Mouse (Mus musculus) neural tube, embryonic 12.5 days (tissue): ENCODE results near the gene Lpp. TPM values are rescaled to one million over a fixed set of nuclear protein-coding genes. Genes with fewer than 3 reads are reported as not detected.

ENCODE experiments used
- ATAC-seq: fragments of 200-750 bp; cut with Nextera tagmentation; 2 replicates; pipeline ENCODE4 v1.8.0; 2017; ENCODE audit warnings: low read depth, mild to moderate bottlenecking, moderate TSS enrichment, moderate library complexity; ENCODE audit not compliant: low FRiP score
- H3K27ac ChIP-seq: fragments of 300-500 bp; sonication (generic); 2 replicates; pipeline ENCODE4 v1.5.1; 2016
- H3K27me3 ChIP-seq: fragments of 300-500 bp; sonication (generic); replicated peaks from 2 replicates; pipeline ENCODE4 v1.6.1; 2016; ENCODE audit warnings: mild to moderate bottlenecking
- H3K36me3 ChIP-seq: fragments of 300-500 bp; sonication (generic); 2 replicates; pipeline ENCODE4 v1.6.1; 2016; ENCODE audit warnings: mild to moderate bottlenecking
- H3K4me1 ChIP-seq: fragments of 300-500 bp; sonication (generic); 2 replicates; pipeline ENCODE4 v1.6.1; 2016
- H3K4me2 ChIP-seq: fragments of 300-500 bp; sonication (generic); replicated peaks from 2 replicates; pipeline ENCODE4 v1.6.1; 2016; ENCODE audit warnings: mild to moderate bottlenecking
- H3K4me3 ChIP-seq: fragments of 300-500 bp; sonication (generic); 2 replicates; pipeline ENCODE4 v1.5.1; 2016
- H3K9ac ChIP-seq: fragments of 300-500 bp; sonication (generic); 2 replicates; pipeline ENCODE4 v1.6.1; 2016; ENCODE audit warnings: mild to moderate bottlenecking
- H3K9me3 ChIP-seq: fragments of 300-500 bp; sonication (generic); 2 replicates; pipeline ENCODE4 v1.6.1; 2016; ENCODE audit warnings: mild to moderate bottlenecking
- WGBS: fragments of 180-500 bp; shearing (Covaris S2); methylation state at CpG from one replicate; pipeline ENCODE4 v1.1.7; 2016; 5-methylcytosine and 5-hydroxymethylcytosine counted together
- polyA plus RNA-seq: library from polyadenylated mRNA; unstranded; fragments of >200 nt; fragmentation: Nextera tagmentation; extraction: Ambion mirVana; gene quantifications from 2 replicates; pipeline ENCODE4 v1.2.1, GENCODE M21; 2016

Gene Lpp
- polyA plus RNA-seq, 1 experiment from 2014 or later: 18.8 TPM

- no peak overlapping the region for H3K4me2 ChIP-seq
- H3K27ac ChIP-seq: 0 out of 2 replicates have a peak overlapping the region, but pooled peaks have one; percentile 5
- H3K36me3 ChIP-seq: no peaks in the 10 kb centered on the region
- 47% methylated on average over 7 of the region's 7 CpGs for WGBS
- H3K4me3 ChIP-seq: no peak overlapping the region
- no peak for ATAC-seq
- no peaks in the 10 kb centered on the region for H3K27me3 ChIP-seq
- H3K9me3 ChIP-seq: no peaks in the 10 kb centered on the region
- H3K4me1 ChIP-seq: peaks cover 14% of the 10 kb centered on the region; the same call in 1 of the 2 replicates
- no peak overlapping the region for H3K9ac ChIP-seq
Observed at GRCm38 (mm10) chr16:24443123-24443515, 49.8 kb downstream of the Lpp start.

DNA sequence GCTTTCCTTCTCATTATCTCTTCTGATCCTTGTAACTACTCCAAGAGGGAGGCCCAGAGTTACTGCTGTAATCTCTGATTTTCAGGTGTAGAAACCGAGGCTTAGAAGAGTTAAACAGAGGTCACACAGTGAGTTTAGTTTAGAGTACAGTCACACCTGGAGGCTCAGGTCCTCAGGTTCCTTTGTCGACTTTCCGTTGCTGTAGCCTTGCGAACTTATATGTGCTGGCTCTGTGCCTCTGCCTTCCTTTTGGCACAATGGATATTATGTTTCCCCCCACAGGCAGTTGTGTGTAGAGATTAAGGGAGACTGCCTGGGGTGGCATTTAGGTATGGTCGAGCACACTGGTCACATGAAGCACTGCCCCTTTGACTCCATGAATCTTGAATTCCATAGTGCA, 50.2 kb downstream of the Lpp start:
- WGBS: 56% methylated on average over 5 of the region's 5 CpGs
- H3K27ac ChIP-seq: no peak overlapping the region
- H3K9me3 ChIP-seq: no peaks in the 10 kb centered on the region
- no peaks in the 10 kb centered on the region for H3K27me3 ChIP-seq
- no peak for ATAC-seq
- no peak overlapping the region for H3K4me3 ChIP-seq
- H3K36me3 ChIP-seq: no peaks in the 10 kb centered on the region
- H3K9ac ChIP-seq: no peak overlapping the region
- H3K4me1 ChIP-seq: peaks cover 14% of the 10 kb centered on the region; the same call in 1 of the 2 replicates
- H3K4me2 ChIP-seq: no peak overlapping the region

GRCm38 (mm10) chr16:24444818-24445217, 51.5 kb downstream of the Lpp start:
- Histone ChIP-seq H3K4me2 (no peak overlapping the region), H3K9me3 (no peaks in the 10 kb centered on the region), H3K4me1 (peaks cover 19% of the 10 kb centered on the region), H3K27ac (no peak overlapping the region), H3K36me3 (no peaks in the 10 kb centered on the region), H3K27me3 (no peaks in the 10 kb centered on the region), H3K9ac (no peak overlapping the region), H3K4me3 (no peak overlapping the region)
- WGBS: 71% methylated on average over 4 of the region's 4 CpGs
- no peak for ATAC-seq

GRCm38 (mm10) chr16:24445473-24445872, 52.2 kb downstream of the Lpp start:
- Histone ChIP-seq H3K9ac (no peak overlapping the region), H3K4me1 (peaks cover 22% of the 10 kb centered on the region), H3K9me3 (no peaks in the 10 kb centered on the region), H3K27ac (no peak overlapping the region), H3K27me3 (no peaks in the 10 kb centered on the region), H3K4me3 (no peak overlapping the region), H3K36me3 (no peaks in the 10 kb centered on the region), H3K4me2 (no peak overlapping the region)
- 61% methylated on average over 3 of the region's 3 CpGs for WGBS
- no peak for ATAC-seq

GRCm38 (mm10) chr16:24446449-24446848, 53.1 kb downstream of the Lpp start:
- Histone ChIP-seq H3K4me1 (peaks cover 22% of the 10 kb centered on the region), H3K4me2 (no peak overlapping the region), H3K36me3 (no peaks in the 10 kb centered on the region), H3K4me3 (no peak overlapping the region), H3K9ac (no peak overlapping the region), H3K27ac (no peak overlapping the region), H3K9me3 (no peaks in the 10 kb centered on the region), H3K27me3 (no peaks in the 10 kb centered on the region)
- WGBS: 81% methylated on average over 1 of the region's 1 CpGs
- no peak for ATAC-seq

GRCm38 (mm10) chr16:24447666-24448492, 54.6 kb downstream of the Lpp start:
- ATAC-seq: no peak
- no peak overlapping the region for H3K4me2 ChIP-seq
- WGBS: 53% methylated on average over 7 of the region's 7 CpGs
- H3K4me1 ChIP-seq: peaks cover 18% of the 10 kb centered on the region
- no peaks in the 10 kb centered on the region for H3K27me3 ChIP-seq
- H3K36me3 ChIP-seq: no peaks in the 10 kb centered on the region
- H3K9me3 ChIP-seq: no peaks in the 10 kb centered on the region
- H3K4me3 ChIP-seq: no peak overlapping the region
- H3K9ac ChIP-seq: no peak overlapping the region
- no peak overlapping the region for H3K27ac ChIP-seq

GRCm38 (mm10) chr16:24448493-24448845, 55.2 kb downstream of the Lpp start:
- ATAC-seq: no peak
- H3K4me1 ChIP-seq: peaks cover 14% of the 10 kb centered on the region
- 68% methylated on average over 2 of the region's 2 CpGs for WGBS
- no peaks in the 10 kb centered on the region for H3K36me3 ChIP-seq
- H3K4me2 ChIP-seq: no peak overlapping the region
- no peak overlapping the region for H3K27ac ChIP-seq
- H3K27me3 ChIP-seq: no peaks in the 10 kb centered on the region
- H3K9me3 ChIP-seq: no peaks in the 10 kb centered on the region
- H3K4me3 ChIP-seq: no peak overlapping the region
- no peak overlapping the region for H3K9ac ChIP-seq

DNA sequence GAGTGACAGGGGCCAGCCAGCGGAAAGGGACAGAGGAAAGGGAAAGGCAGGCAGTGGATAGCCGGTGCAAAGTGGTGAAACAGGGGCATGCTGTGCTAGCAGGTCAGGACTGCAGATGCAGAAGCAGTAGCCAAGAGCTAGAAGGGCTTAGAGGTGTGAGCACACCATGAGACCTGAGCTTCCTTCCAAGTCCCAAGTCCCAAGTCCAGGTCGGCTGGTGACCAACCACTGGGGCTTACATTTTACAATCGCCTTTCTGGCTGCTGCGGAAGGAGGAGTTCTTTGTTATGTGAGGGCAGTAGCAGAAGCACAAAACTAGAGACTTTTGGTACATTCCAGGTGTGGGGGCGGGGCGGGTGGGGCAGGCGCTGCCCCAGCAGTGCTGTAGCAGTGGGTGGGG, 56.5 kb downstream of the Lpp start:
- H3K36me3 ChIP-seq: no peaks in the 10 kb centered on the region
- H3K27ac ChIP-seq: no peak overlapping the region
- H3K4me2 ChIP-seq: no peak overlapping the region
- no peaks in the 10 kb centered on the region for H3K9me3 ChIP-seq
- ATAC-seq: no peak
- 12% methylated on average over 7 of the region's 8 CpGs for WGBS
- H3K4me3 ChIP-seq: no peak overlapping the region
- H3K27me3 ChIP-seq: no peaks in the 10 kb centered on the region
- peaks cover 14% of the 10 kb centered on the region for H3K4me1 ChIP-seq
- H3K9ac ChIP-seq: no peak overlapping the region

- Histone ChIP-seq H3K36me3 (no peaks in the 10 kb centered on the region), H3K4me3 (no peak overlapping the region), H3K9me3 (no peaks in the 10 kb centered on the region), H3K4me2 (no peak overlapping the region), H3K27me3 (no peaks in the 10 kb centered on the region), H3K9ac (no peak overlapping the region), H3K4me1 (peaks cover 14% of the 10 kb centered on the region), H3K27ac (no peak overlapping the region)
- 56% methylated on average over 5 of the region's 5 CpGs for WGBS
- no peak for ATAC-seq
Observed at GRCm38 (mm10) chr16:24450256-24450655, 56.9 kb downstream of the Lpp start.

DNA sequence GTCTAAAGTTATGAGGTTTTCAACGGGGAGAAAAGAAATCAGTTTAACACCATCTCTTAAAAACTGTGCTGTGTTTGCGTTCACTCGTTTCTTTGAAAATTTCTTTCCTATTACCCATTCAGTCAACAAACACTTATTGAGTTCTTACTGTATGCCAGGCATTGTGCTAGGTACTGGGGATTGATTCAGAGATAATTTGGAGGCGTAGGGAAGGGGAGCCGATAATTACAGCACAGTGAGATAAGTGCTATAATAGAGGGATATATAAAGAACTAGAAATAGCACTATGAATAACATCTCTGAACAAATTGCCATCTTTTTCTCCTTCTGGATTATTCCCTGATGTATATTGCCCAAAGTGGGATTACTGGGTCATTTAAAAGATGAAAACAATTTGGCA, 57.8 kb downstream of the Lpp start:
- Histone ChIP-seq H3K4me2 (no peak overlapping the region), H3K4me1 (peaks cover 14% of the 10 kb centered on the region), H3K27ac (no peak overlapping the region), H3K36me3 (no peaks in the 10 kb centered on the region), H3K27me3 (no peaks in the 10 kb centered on the region), H3K9me3 (no peaks in the 10 kb centered on the region), H3K9ac (no peak overlapping the region), H3K4me3 (no peak overlapping the region)
- 85% methylated on average over 5 of the region's 5 CpGs for WGBS
- ATAC-seq: no peak

GRCm38 (mm10) chr16:24453536-24453935, 60.2 kb downstream of the Lpp start:
- H3K4me3 ChIP-seq: no peak overlapping the region
- no peaks in the 10 kb centered on the region for H3K9me3 ChIP-seq
- H3K4me1 ChIP-seq: peaks cover 10% of the 10 kb centered on the region
- no peaks in the 10 kb centered on the region for H3K27me3 ChIP-seq
- H3K4me2 ChIP-seq: no peak overlapping the region
- no peaks in the 10 kb centered on the region for H3K36me3 ChIP-seq
- no peak overlapping the region for H3K9ac ChIP-seq
- WGBS: 88% methylated on average over 4 of the region's 4 CpGs
- no peak for ATAC-seq
- H3K27ac ChIP-seq: no peak overlapping the region

- Histone ChIP-seq H3K9ac (no peak overlapping the region), H3K9me3 (no peaks in the 10 kb centered on the region), H3K27me3 (no peaks in the 10 kb centered on the region), H3K27ac (no peak overlapping the region), H3K36me3 (no peaks in the 10 kb centered on the region), H3K4me2 (no peak overlapping the region), H3K4me3 (no peak overlapping the region), H3K4me1 (peaks cover 9% of the 10 kb centered on the region)
- 36% methylated on average over 4 of the region's 4 CpGs for WGBS
- no peak for ATAC-seq
Observed at GRCm38 (mm10) chr16:24454493-24454892, 61.2 kb downstream of the Lpp start.

DNA sequence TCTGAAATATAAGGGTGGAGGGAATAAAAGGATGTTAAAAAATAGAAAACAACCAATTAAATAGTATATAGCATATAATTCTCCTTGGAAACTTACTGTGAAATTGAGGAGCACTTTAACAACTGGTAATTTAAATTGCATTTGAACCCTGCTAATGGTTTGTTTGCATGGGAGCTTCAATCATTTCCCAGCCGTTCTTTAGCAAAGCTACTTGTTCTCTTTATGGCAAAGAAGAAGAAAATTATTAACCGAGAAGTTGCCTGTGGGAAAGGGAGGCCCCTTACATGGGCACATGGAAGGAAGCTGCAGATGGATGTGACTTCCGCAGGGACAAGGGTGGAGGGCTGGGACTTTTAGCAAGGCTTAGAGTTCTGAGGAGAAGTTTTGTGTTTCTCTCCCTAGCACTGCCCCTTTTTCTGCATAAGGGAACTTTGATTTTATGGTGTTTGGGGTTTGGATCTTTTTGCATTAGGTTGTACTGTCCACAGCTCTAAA, 62.1 kb downstream of the Lpp start:
- no peaks in the 10 kb centered on the region for H3K36me3 ChIP-seq
- H3K27ac ChIP-seq: no peak overlapping the region
- no peaks in the 10 kb centered on the region for H3K27me3 ChIP-seq
- no peak overlapping the region for H3K4me3 ChIP-seq
- H3K4me2 ChIP-seq: no peak overlapping the region
- no peaks in the 10 kb centered on the region for H3K9me3 ChIP-seq
- WGBS: 45% methylated on average over 3 of the region's 3 CpGs
- H3K9ac ChIP-seq: no peak overlapping the region
- peaks cover 3% of the 10 kb centered on the region; the same call in 1 of the 2 replicates for H3K4me1 ChIP-seq
- ATAC-seq: no peak
